Mouse (Mus musculus) mouse trophoblast stem cell (cell line): Measurements from ENCODE around the gene Thada.
"Not testable (repeated sequence)": the region's sequence is repeated elsewhere in the genome, so short reads cannot be mapped to it uniquely, and the experiment has no call there.

Experiments used
- in situ Hi-C, 2 experiments: fragments of 300-500 bp; cut with MseI, MboI; formaldehyde crosslinking; loops; 2 replicates in 1 of 2; 3 replicates in 1 of 2; pipeline ENCODE4 v1.15.1; 2025

Thada gene

GRCm38 (mm10) chr17:84261010-84261409 is 205.0 kb downstream of the Thada start:
- in situ Hi-C loops, result no loop called here

GRCm38 (mm10) chr17:84260226-84260625 is 205.8 kb downstream of the Thada start:
- in situ Hi-C loops, result no loop called here

- in situ Hi-C loops, result no loop called here
These were observed 207.3 kb downstream of the Thada start for GRCm38 (mm10) chr17:84258638-84259261.

- in situ Hi-C loops, result no loop called here
These were observed 208.0 kb downstream of the Thada start for GRCm38 (mm10) chr17:84257927-84258532.

- in situ Hi-C loops, result no loop called here
These were observed 209.7 kb downstream of the Thada start for GRCm38 (mm10) chr17:84256278-84256819.

GRCm38 (mm10) chr17:84255841-84256240 is 210.2 kb downstream of the Thada start:
- in situ Hi-C loops, result no loop called here

- in situ Hi-C loops, result no loop called here
These were observed 214.6 kb downstream of the Thada start for GRCm38 (mm10) chr17:84251426-84251825.

- in situ Hi-C loops, result no loop called here
These were observed 221.7 kb downstream of the Thada start for GRCm38 (mm10) chr17:84244182-84244920.

GRCm38 (mm10) chr17:84243759-84244158 is 222.2 kb downstream of the Thada start:
- in situ Hi-C loops, result no loop called here

GRCm38 (mm10) chr17:84241308-84241957 is 224.6 kb downstream of the Thada start:
- in situ Hi-C loops, result no loop called here

- in situ Hi-C loops, result no loop called here
These were observed 226.2 kb downstream of the Thada start for GRCm38 (mm10) chr17:84239679-84240292.

GRCm38 (mm10) chr17:84238174-84238573 is 227.8 kb downstream of the Thada start:
- in situ Hi-C loops, result no loop called here

GRCm38 (mm10) chr17:84236781-84237557 is 229.0 kb downstream of the Thada start:
- in situ Hi-C loops, result no loop called here

GRCm38 (mm10) chr17:84235399-84235928 is 230.5 kb downstream of the Thada start:
- in situ Hi-C loops, result no loop called here

GRCm38 (mm10) chr17:84234785-84235184 is 231.2 kb downstream of the Thada start:
- in situ Hi-C loops, result not testable (repeated sequence)

GRCm38 (mm10) chr17:84233758-84234157 is 232.2 kb downstream of the Thada start:
- in situ Hi-C loops, result no loop called here

- in situ Hi-C loops, result no loop called here
These were observed 234.6 kb downstream of the Thada start for GRCm38 (mm10) chr17:84231361-84231760.

GRCm38 (mm10) chr17:84228223-84228622 is 237.8 kb downstream of the Thada start:
- in situ Hi-C loops, result no loop called here

- in situ Hi-C loops, result no loop called here
These were observed 239.3 kb downstream of the Thada start for GRCm38 (mm10) chr17:84226681-84227080.

GRCm38 (mm10) chr17:84226231-84226630 is 239.8 kb downstream of the Thada start:
- in situ Hi-C loops, result no loop called here
